Mouse (Mus musculus) G1E (cell line): ENCODE measurements around the gene Gatm. TPM values are rescaled to one million over a fixed set of nuclear protein-coding genes. Genes with fewer than 3 reads are reported as not detected.

ENCODE experiments used
- ATAC-seq: 2 replicates; pipeline ENCODE4 v1.8.0; 2016; ENCODE audit warnings: mild to moderate bottlenecking; ENCODE audit not compliant: insufficient number of reproducible peaks, poor library complexity, low FRiP score, severe bottlenecking; ENCODE audit errors: extremely low read depth
- DNase-seq: peaks from one replicate; pipeline ENCODE4 v3.0.0; 2012; ENCODE audit warnings: low spot score
- H3K27me3 ChIP-seq: 2 replicates; pipeline ENCODE4 v1.6.1; 2012; ENCODE audit warnings: mild to moderate bottlenecking, low read length, inconsistent platforms; ENCODE audit not compliant: insufficient read depth
- H3K36me3 ChIP-seq: replicated peaks from 2 replicates; pipeline ENCODE3; 2012; ENCODE audit warnings: mild to moderate bottlenecking, inconsistent platforms
- H3K4me1 ChIP-seq: 2 replicates; pipeline ENCODE4 v1.6.1; 2012; ENCODE audit warnings: low read depth, low read length, inconsistent platforms, mixed read lengths; ENCODE audit not compliant: insufficient read depth
- H3K4me3 ChIP-seq: 2 replicates; pipeline ENCODE4 v1.5.1; 2012; ENCODE audit warnings: low read depth, mild to moderate bottlenecking, inconsistent platforms, low read length, moderate library complexity, mixed read lengths
- H3K9me3 ChIP-seq: replicated peaks from 2 replicates; pipeline ENCODE4 v1.6.1; 2012; ENCODE audit warnings: inconsistent platforms
- CTCF ChIP-seq: IDR thresholded peaks from 2 replicates; pipeline ENCODE4 v1.5.1; 2012; ENCODE audit warnings: low read depth, low read length, inconsistent platforms, mixed read lengths
- GATA1 ChIP-seq: IDR thresholded peaks from 2 replicates; pipeline ENCODE4 v1.6.1; 2012; ENCODE audit warnings: borderline replicate concordance, low read length, inconsistent platforms, mixed read lengths
- GATA2 ChIP-seq: IDR thresholded peaks from 2 replicates; pipeline ENCODE4 v1.6.1; 2012; ENCODE audit warnings: low read depth, low read length, inconsistent platforms, borderline replicate concordance
- POLR2AphosphoS5 ChIP-seq: IDR thresholded peaks from 2 replicates; pipeline ENCODE4 v1.6.1; 2012; ENCODE audit warnings: low read depth, low read length, inconsistent platforms; ENCODE audit not compliant: insufficient replicate concordance
- TAL1 ChIP-seq: conservative IDR thresholded peaks from 2 replicates; pipeline ENCODE4 v1.6.1; 2012; ENCODE audit warnings: low read depth, low read length, inconsistent platforms, mixed read lengths
- polyA plus RNA-seq: library from polyadenylated mRNA; stranded (reverse); fragments of >175 nt; gene quantifications from 2 replicates; pipeline ENCODE4 v1.2.3, GENCODE M21; 2012
- total RNA-seq, 2 experiments: library from RNA; stranded (forward) in 1 of 2; stranded (reverse) in 1 of 2; fragments of 200-1000 nt in 1 of 2; fragments of >200 nt in 1 of 2; fragmentation: Nextera tagmentation in 1 of 2; gene quantifications; 2 replicates each; pipeline ENCODE4 v1.2.3; 2014 to 2017

Gatm gene
- total and polyA plus RNA-seq, 3 experiments: not detected

DNA sequence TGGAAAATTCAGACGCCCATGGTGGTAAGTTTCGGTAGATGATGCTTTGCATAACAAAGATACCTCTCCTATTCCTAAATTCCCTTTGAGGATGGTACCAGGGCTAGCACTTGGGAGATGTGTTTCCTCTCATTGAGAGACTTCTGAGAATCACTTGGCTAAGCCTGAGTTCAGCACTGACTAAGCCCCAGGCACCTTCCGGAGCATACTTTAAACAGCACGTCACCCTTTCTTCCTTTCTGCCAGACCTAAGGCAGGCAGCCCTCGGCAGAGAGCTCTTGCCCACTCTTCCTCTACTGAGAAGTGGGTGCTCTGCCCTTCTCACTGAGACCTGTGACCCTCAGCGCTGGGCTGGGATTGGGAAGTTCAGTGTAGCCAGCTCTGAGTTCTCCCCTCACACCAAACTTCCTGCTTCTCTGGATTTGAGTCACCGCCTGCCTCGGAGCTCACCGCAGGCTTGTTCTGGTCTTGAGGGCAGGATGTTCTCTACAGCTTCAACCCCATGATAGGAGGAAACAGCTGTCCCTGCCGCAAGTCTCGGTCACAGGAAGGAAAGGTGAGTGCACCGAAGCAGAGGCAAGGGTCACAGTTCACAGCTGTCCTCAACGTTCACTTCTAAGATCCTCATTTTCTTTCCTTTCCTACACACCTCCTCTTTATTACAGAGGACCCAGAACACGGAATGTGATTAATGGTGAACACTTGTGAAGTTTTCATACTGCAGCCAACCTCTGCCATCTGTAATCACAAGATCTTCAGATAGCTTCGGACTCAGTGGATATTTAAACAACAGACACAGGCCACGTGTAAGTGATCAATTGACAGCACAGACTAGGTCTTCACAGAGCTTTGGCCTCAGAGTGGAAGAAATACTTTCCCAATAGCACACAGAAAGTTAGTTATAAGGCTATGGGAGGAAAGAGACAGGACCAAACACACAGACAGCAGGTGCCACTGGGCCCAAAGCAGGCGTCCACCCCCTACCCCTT lies 41.3 kb upstream of the Gatm start:
- Histone ChIP-seq H3K36me3 (no peaks in the 10 kb centered on the region), H3K27me3 (0 out of 2 replicates have a peak, but pooled peaks cover 2% of the 10 kb centered on the region), H3K4me1 (no peaks in the 10 kb centered on the region), H3K4me3 (no peak overlapping the region), H3K9me3 (peaks cover 3% of the 10 kb centered on the region)
- TF ChIP-seq GATA2 (no peak), CTCF (no peak), GATA1 (no peak), TAL1 (no peak), POLR2AphosphoS5 (no peak)
- no peak for DNase-seq
- no peak for ATAC-seq

- no peak for DNase-seq
- Histone ChIP-seq H3K4me1 (no peaks in the 10 kb centered on the region), H3K9me3 (no peaks in the 10 kb centered on the region), H3K36me3 (peaks cover 11% of the 10 kb centered on the region), H3K27me3 (peaks cover 15% of the 10 kb centered on the region), H3K4me3 (no peak overlapping the region)
- no peak for TF ChIP-seq GATA2
- TF ChIP-seq POLR2AphosphoS5: no peak
- no peak for TF ChIP-seq TAL1
- no peak for TF ChIP-seq CTCF
- TF ChIP-seq GATA1: no peak
- ATAC-seq: no peak
These were observed 27.6 kb upstream of the Gatm start for GRCm38 (mm10) chr2:122638673-122639072.

GRCm38 (mm10) chr2:122638029-122638428 lies 26.9 kb upstream of the Gatm start:
- TF ChIP-seq TAL1 (no peak), CTCF (no peak), GATA2 (no peak)
- no peak for ATAC-seq
- no peak for DNase-seq
- no peak overlapping the region for H3K4me3 ChIP-seq
- H3K9me3 ChIP-seq: no peaks in the 10 kb centered on the region
- H3K27me3 ChIP-seq: peaks cover 15% of the 10 kb centered on the region
- no peaks in the 10 kb centered on the region for H3K4me1 ChIP-seq
- H3K36me3 ChIP-seq: peaks cover 17% of the 10 kb centered on the region

GRCm38 (mm10) chr2:122637526-122637997 lies 26.5 kb upstream of the Gatm start:
- Histone ChIP-seq H3K9me3 (no peaks in the 10 kb centered on the region), H3K36me3 (peaks cover 22% of the 10 kb centered on the region), H3K4me3 (no peak overlapping the region), H3K27me3 (peaks cover 15% of the 10 kb centered on the region), H3K4me1 (no peaks in the 10 kb centered on the region)
- ATAC-seq (no peak), DNase-seq (no peak)
- TF ChIP-seq GATA2 (no peak), POLR2AphosphoS5 (no peak), TAL1 (no peak), GATA1 (no peak), CTCF (no peak)

- Histone ChIP-seq H3K27me3 (peaks cover 12% of the 10 kb centered on the region; the same call in 1 of the 2 replicates), H3K4me1 (no peaks in the 10 kb centered on the region), H3K9me3 (no peaks in the 10 kb centered on the region), H3K4me3 (no peak within 1 kb of the TSS), H3K36me3 (peaks cover 25% of the 10 kb centered on the region)
- DNase-seq (no peak), ATAC-seq (no peak)
- TF ChIP-seq POLR2AphosphoS5: no peak
- TF ChIP-seq CTCF: no peak
- no peak for TF ChIP-seq GATA2
- TF ChIP-seq GATA1: no peak
- no peak for TF ChIP-seq TAL1
These were observed 25.6 kb upstream of the Gatm start, which contains the start of gene AA467197 for GRCm38 (mm10) chr2:122636686-122637085. Gene AA467197 (plus strand): TSS chr2:122636986.

GRCm38 (mm10) chr2:122631226-122631801 lies 20.2 kb upstream of the Gatm start:
- H3K4me1 ChIP-seq: peaks cover 7% of the 10 kb centered on the region
- H3K36me3 ChIP-seq: peaks cover 25% of the 10 kb centered on the region
- H3K4me3 ChIP-seq: peak overlapping the region; percentile 98
- no peak for TF ChIP-seq TAL1
- no peak for TF ChIP-seq GATA2
- no peak for TF ChIP-seq POLR2AphosphoS5
- TF ChIP-seq CTCF: no peak
- no peak for TF ChIP-seq GATA1
- ATAC-seq: no peak
- peaks cover 6% of the 10 kb centered on the region; the same call in 1 of the 2 replicates for H3K9me3 ChIP-seq
- peak; percentile 23 for DNase-seq
- no peaks in the 10 kb centered on the region for H3K27me3 ChIP-seq
